Mouse (Mus musculus) monocyte, adult 5-6 weeks (primary cell): ENCODE measurements around the gene Aldh16a1. TPM values are rescaled to one million over a fixed set of nuclear protein-coding genes. Genes with fewer than 3 reads are reported as not detected.
"Not testable (repeated sequence)": the region's sequence is repeated elsewhere in the genome, so short reads cannot be mapped to it uniquely, and the experiment has no call there.

ENCODE experiments used
- ATAC-seq: fragments of 153-309, 156-312 bp; replicated peaks from 2 replicates; pipeline ENCODE4 v1.8.0; 2017; ENCODE audit warnings: mild to moderate bottlenecking; ENCODE audit not compliant: low TSS enrichment, insufficient number of reproducible peaks, severe bottlenecking, poor library complexity, low FRiP score
- total RNA-seq: library from RNA; stranded (forward); fragments of 200-1000, 200-491, 200-594 nt; gene quantifications from 3 replicates; pipeline ENCODE4 v1.2.3, GENCODE M21; 2017

Aldh16a1 gene
- total RNA-seq, 1 experiment from 2014 or later: 28.6 TPM

DNA sequence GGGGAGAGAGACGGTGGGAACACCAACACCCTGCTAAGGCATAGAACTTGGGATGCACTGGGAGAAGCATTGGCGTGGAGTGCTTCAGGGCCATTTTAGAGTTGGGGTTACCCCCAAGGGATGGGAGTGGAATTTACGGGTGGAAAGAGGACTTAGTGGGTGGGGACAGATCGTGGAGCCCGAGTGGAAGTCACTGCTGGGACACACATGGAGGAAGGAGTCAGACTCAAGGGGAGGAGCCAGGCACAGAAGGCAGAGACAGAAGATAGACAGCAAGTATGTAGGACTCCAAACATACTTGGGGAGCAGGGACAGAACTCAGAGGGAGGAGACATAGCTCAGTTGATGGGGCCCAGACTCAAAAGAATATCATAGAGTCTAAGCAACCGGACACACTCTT is 8.2 kb upstream of the Aldh16a1 start:
- ATAC-seq: no peak; the same call in 1 of the 2 replicates

DNA sequence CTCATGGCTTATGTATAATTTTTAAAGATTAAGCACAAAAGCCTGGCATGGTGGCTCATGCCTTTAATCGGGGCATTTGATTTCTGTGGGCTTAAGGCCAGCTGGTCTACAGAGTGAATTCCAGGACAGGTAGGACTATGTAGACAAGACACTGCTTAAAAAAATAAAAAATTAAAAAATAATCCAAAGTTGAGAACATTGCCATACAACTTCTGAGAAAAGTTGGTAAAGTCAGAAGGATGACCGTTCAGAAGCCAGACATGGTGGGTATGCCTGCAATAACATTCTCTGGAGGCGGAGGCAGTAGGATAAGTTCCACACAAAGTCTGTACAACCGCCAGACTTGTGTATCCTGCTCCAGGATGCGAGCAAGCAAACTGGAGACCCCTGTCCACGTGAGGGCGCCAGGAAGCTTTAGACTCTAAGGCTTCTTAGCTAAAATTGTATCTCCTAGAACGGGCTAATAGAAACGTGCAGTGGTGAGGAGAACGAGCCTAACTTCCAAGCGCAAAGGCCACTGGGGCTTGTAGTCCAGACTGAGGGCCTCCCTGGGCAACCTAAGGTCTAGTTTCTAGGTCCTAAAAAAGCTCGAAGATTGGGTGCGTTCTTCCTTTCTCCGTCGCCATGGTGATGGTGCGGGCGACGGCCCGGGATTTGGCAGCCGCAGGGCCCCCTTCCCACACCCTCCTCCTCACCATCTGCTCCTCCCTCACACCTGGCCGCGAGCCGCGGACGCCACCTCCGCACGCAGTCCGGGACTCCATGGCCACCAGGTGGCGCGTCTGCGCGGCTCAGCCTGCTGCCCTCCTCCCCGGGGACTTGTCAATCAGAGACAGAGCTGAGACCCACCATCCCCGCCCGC is 7.5 kb upstream of the Aldh16a1 start:
- ATAC-seq: peak; percentile 61

DNA sequence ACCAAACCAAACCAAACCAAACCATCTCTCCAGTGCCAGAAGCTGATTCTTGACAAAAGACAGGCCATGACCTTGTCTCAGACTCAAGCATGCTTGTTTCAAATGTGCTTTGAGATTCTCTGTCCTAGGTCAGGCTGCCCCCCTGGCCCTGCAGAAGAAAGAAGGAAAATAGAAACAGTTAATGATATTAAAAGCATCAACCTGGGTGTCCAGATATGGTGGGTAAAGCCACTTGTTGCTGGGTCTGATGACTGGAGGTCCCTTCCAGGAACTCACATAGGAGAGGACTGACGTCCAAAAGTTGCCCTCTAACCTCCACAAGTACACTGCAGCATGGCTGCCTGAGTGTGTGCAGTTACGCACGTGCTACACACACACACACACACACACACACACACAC is 6.5 kb upstream of the Aldh16a1 start:
- no peak for ATAC-seq

DNA sequence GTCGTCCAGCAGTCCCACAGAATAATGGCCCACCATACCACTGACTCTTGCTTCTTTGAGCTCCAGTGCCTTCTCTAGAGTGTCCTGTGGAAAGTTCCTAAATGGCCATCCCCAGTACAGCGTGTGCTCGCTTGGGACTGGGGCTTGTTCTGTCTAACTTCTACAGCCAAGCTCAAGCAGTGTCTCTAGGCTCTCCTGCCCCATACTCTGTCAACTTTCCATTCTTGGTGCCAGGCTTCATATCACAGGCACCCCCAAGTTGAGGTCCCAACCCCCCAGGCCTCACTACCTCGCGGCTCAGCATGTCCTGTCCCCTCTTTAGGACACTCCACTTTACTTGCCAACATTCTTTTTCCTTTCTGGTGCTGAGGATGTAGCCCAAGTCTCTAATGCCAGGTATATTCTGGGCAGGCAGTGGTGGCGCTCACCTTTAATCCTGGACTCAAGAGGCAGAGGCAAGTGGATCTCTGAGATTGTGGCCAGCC is 6.0 kb upstream of the Aldh16a1 start:
- no peak for ATAC-seq

DNA sequence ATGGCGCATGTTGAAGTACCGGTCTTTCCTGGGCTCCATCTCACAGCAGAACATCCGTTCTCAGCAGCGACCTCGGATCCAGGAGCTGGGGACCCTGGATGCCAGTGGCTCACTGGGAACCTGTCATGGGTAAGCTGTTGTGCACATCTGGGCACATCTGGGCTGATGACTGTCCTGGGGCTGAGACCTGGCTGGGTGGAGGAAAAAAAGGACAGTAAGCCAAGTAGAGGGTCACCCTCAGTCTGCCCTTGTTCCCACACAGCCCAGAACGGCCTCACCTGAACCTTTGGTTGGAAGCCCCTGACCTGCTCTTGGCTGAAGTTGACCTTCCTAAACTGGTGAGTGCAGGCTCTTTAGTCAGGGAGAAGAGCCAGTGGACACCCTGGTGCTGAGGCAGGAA is 4.6 kb upstream of the Aldh16a1 start:
- no peak for ATAC-seq

DNA sequence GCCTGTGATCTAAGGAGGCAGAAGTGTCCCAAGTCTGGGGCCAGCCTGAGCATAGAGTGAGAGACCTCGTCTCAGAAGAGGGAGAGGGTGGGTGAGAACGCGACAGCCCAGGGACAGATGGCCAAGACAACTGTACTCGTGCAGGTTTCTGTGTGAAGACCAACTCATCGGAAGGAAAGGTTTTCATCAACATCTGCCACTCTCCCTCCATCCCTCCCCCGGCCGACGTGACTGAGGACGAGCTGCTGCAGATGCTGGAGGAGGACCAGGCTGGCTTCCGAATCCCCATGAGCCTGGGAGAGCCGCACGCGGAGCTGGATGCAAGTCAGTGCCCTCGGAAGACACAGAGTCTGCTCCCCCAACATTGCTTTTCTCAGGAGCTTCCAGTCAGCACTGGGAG is 3.1 kb upstream of the Aldh16a1 start:
- ATAC-seq: no peak

DNA sequence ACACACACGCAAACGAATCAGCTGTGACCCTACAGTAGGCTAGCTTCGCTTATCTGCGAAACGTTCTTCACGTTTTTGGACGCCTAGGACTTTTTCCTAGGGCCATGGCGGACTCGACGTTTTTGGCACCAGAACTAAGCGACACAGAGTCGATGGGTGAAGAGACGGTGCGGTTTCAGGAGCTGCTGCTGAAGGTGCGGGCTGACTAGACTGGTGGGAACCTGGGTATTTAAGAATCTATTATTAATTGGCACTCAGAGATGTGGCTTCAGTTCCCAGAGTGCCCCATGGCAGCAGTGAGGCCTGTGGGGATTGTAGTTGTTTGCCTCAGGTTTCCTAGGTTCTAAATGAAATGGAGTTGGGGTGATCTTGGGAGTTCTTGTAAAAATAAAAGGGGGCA is 1.8 kb upstream of the Aldh16a1 start:
- ATAC-seq: no peak

DNA sequence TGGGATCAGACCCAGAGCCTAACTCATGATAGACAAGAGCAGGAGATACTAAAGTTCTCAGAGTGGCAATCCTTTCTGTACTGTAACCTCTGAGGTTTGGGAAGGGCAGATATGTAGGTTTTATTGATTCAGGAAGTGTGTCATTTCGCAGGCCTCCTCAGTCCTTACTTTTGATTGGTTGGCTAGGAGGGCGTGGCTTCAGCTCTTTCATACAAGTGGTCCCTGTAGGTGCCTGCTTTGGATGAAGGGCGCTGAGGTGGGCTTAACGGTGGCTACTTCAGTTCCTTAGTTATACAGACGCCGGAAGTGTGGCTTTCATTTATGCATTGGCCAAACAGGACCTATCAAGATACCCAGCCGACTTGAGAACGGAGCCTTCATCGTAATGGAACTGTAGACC is 1.2 kb upstream of the Aldh16a1 start:
- no peak for ATAC-seq

DNA sequence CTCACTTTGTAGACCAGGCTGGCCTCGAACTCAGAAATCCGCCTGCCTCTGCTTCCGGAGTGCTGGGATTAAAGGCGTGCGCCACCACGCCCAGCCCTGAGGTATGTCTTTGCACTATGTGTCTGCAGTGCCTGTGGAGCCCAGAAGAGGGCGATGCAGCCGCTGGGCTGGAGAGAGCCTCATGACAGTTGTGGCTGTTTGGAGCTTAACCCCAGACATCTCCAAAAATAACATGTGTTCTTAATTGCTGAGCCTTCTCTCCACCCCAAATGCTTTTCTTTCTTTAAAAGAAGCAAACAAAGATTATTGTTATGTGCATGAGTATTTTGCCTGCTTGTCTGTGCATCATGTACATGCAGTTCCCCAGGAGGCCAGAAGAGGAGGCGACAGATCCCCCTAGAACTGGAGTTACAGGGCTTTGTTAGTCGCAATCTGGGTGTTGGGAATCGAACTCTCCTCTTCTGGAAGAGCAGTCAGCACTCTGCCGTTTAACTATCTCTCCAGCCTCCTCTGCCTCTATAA is 670 bp upstream of the Aldh16a1 start:
- no peak for ATAC-seq

DNA sequence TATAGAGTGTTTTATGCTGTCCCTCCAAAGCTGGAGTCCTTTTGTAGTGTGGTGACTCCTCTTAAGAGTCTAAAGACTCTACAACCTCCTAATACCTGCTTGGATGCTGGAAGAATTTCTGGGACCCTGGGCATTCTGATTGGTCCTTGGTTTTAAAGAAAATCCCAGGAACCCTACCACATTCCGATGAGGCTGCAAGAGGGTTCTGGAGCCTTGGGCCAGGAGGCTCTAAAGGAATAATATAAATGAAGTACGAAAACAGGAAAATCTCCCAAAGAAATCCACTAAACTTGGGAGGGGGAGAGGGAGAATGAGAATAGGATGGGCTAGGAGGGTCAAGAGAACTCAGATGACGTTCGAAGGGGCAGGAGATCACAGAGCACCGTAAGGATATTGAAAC is 798 bp downstream of the Aldh16a1 start:
- no peak for ATAC-seq

DNA sequence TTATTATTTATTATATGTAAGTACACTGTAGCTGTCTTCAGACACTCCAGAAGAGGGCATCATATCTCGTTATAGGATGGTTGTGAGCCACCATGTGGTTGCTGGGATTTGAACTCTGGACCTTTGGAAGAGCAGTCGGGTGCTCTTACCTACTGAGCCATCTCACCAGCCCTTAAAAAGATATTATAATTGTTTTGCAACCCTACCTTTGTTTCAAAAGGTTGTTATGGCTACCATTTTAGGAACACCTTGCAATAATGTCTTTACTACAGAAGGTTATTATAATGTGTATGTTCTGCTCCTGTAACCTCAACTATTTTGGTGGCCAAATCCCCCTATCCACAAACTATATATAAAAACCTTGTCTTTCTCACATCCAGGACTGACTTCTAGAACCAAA is 1.3 kb downstream of the Aldh16a1 start:
- not testable (repeated sequence) for ATAC-seq

DNA sequence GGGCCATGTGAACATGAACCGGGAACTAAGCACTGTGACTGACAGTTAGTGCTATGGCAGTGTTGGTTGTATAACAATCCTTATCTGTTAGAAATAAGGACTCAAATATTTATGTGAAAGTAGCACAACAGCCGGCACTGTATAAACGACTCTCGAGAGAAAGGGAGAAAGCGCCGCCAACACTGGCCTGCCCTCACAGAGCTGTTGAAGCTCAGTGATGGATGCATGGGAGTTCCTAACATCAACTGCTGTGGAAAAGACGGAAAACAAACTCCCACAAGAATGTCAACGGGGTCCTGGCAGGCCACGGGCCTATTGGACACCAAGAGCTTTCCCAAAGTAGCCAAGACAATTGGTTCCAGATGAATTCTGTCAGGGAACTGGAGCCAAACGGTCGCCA is 3.1 kb downstream of the Aldh16a1 start:
- ATAC-seq: no peak

DNA sequence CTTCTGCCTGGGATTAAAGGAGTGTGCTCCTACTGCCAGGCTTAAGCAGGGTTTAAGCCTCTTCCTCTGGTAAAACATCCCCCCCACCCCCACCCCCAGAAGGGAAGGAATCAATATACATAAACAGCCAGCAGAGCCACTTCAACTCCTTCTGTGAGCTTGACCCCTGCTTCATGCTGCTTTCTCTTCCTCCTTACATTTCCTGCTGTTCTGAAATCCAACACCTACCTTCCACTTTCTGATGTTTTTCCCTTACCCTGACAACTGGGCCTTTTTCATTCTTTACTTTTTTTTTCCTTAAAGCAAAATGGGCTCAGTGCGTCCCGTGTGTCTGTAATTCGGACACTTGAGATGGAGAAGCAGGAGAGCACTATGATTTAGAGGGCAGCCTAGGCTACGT is 4.1 kb downstream of the Aldh16a1 start:
- ATAC-seq: no peak

DNA sequence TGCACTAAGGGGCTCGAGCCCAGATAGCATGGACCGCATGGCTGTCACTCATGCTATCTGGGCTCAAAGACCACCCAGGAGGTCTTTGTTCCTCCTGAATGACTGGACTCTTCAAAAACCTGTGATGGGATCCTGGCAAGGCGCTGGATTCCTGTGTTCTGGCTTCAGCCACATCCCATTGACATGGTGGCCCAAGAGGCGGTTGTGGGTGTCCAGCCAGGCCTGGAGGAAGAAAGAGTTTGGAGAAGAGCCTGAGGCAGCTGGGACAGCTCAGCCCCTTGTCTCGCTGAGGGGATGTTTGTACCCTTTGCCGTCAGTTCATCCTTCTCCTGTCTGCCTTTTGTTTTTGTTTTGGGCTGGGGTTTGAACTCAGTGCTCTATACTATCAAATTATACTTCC is 4.8 kb downstream of the Aldh16a1 start:
- no peak for ATAC-seq

DNA sequence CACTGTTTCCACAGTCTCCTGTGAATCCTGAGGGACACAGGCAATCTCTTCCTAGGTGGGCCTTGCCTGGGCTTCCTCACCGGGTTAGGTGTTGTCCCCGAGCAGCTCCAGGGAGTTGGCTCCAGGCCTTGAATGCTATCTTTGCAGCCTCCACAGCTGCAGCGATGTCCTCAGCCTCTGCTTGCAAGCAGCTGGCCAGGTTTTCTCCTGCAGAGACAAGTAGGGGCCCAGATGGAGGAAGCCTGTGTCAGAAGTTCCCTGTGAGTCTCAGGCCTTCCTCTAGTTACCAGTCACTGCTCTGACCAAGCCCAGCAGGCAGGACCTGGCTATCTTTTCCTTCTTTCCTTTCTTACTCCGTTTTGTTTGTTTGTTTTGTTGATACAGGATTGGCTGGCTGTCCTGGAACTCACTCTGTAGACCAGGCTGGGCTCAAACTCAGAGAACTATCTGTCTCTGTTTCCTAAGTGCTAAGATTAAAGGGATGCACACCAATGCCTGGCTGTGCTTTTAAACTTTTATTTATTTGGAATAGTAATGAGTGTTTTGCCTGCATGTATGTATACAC is 5.8 kb downstream of the Aldh16a1 start:
- ATAC-seq: no peak

DNA sequence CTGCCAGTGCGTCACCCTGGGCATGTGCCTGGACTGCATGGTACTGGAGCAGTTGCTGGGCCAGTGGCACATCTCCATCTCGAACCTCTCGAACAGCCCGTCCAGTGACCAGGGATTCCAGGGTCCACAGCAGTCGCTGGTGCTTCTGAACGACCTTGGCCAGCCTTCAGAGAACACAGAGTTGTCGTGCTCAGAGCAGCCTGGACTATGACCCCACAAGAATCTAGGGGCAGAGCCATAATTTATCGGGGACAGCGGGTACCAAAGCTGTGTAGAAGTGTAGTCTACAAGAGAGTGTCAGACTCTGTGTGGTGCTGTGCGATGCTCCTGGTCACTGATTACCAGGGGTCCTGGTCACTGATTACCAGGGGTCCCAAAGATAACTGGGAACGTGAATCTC is 6.5 kb downstream of the Aldh16a1 start:
- no peak for ATAC-seq

DNA sequence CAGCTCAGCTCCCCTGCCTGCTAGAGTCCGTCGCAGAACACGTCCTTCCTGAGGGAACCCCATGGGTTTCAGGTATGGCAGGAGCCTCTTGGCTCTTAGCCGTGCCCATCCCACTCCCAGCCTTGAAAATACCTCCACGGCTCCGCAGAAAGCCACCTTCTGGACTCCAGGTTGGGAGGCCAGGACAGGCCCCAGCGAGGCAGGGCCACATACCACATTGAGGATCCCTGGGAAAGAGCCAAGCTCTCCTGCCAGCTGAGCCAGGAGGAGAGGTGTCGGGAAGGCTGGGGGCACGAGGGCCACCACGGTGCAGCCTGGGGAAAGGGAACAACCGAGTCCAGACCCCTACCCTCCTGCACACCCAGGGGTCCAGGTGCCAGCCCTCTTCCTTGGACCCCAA is 7.1 kb downstream of the Aldh16a1 start:
- ATAC-seq: no peak

DNA sequence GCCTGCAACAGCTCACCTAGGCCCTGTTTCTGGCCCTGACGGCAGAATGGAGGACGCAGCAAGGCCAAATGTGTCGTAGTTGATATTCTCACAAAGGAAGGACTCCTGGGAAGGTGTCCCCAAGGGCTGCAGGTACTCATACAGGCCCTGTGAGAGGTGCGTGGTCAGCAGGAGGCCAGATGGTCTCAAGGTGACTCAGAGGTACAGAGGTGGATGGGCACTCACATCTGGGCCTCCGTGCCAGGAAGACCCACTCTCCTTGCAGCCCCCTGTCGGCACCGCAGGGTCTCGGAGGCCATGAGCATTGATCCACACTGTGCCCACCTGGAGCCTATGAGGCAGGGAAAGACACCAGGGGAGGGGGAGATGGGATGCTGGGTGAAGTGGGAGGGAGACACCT is 8.9 kb downstream of the Aldh16a1 start:
- ATAC-seq: no peak

DNA sequence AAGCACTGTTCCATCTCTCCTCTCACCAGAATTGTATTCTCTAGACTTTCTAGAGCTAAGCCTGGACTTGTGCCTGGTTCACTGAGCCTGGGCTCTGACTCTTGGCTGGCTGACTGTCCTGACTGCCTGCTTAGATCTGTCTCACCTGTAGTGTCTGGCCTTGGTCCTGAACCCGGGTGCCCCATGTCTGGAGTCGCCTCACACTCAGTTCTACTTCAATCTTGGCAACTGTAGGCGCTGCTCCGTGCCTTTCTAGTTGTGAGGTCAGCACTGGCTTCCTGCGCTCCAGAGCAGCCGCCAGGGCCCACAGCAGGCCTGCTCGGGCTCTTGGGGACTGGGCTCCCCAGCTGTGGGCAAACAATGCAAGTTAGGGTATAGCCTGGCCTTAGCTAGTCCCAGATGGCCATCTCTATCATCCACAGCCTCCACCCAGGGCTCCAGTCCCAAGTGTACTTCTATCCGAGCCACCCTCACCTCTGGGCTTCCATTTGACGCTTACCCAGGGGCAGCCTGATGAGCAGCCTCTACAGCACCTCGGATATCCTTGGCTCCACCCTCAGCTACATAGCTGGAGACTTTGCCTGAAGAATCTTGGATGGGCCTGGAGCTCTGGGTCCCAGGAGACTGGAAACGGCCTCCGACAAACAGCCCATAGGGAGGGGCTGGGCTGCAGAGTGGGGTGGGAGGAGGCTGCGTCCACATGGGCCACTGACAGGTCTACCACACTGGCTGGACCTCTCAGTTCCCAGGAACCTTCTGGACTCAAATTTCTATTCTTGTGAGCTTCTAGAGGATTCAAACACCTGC is 9.8 kb downstream of the Aldh16a1 start:
- ATAC-seq: no peak
